ENCODE assay signal across 8 mouse cellular contexts in the genomic region with DNA sequence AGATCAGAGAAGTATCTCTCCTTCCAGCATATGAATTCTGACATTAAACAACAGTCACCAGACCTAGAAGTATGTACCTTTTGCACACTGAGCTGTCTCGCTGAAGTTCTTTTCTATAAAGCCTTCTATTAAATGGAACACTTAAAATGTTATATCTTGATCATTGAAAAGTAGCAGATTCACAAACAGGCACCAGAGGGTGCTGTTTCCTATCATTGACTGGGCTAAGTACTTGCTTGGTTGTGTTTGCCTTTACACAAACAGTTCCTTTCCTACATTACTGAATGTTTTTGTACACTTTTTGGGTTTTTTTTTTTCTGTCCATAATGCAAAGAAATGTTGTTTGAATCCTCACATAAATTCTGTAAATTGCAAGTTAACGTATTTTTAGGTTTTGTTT. TPM values are rescaled to one million over a fixed set of nuclear protein-coding genes. Genes with fewer than 3 reads are reported as not detected.
DNase-seq lines count a peak whose midpoint lies in the region; ATAC-seq lines count a peak whose summit lies in the region.

No protein-coding gene starts in this region.

- H3K27ac ChIP-seq in hindbrain, embryonic 14.5 days: no peak overlapping the region
- H3K27ac ChIP-seq in hindbrain, embryonic 10.5 days: no peak overlapping the region
- no peak overlapping the region for H3K27ac ChIP-seq in midbrain, embryonic 10.5 days (replicated peaks)
- no peak overlapping the region for H3K27ac ChIP-seq in hindbrain, embryonic 13.5 days

- no peak overlapping the region for H3K9ac ChIP-seq in hindbrain, embryonic 14.5 days
- no peak overlapping the region for H3K9ac ChIP-seq in hindbrain, embryonic 13.5 days

- no peak for ATAC-seq in hindbrain, embryonic 14.5 days (ENCODE audit: low FRiP score)
- ATAC-seq in megakaryocyte-erythroid progenitor cell, adult 5-6 weeks (replicated peaks; ENCODE audit: low FRiP score, low TSS enrichment, poor library complexity, severe bottlenecking): peak; percentile 72
- ATAC-seq in hindbrain, embryonic 13.5 days (ENCODE audit: low FRiP score): no peak

- H3K4me1 ChIP-seq in hindbrain, embryonic 14.5 days (replicated peaks; ENCODE audit: control insufficient read depth, insufficient read depth, low read length): no peaks in the 10 kb centered on the region
- no peaks in the 10 kb centered on the region for H3K4me1 ChIP-seq in hindbrain, embryonic 10.5 days (replicated peaks)
- H3K4me1 ChIP-seq in midbrain, embryonic 10.5 days: peaks cover 4% of the 10 kb centered on the region; the same call in 1 of the 2 replicates
- H3K4me1 ChIP-seq in hindbrain, embryonic 13.5 days (replicated peaks): no peaks in the 10 kb centered on the region

- 84% methylated on average over 2 of the region's 2 CpGs for WGBS in hindbrain, embryonic 14.5 days
- 78% methylated on average over 2 of the region's 2 CpGs for WGBS in hindbrain, embryonic 10.5 days
- 85% methylated on average over 2 of the region's 2 CpGs for WGBS in midbrain, embryonic 10.5 days
- WGBS in hindbrain, embryonic 13.5 days: 87% methylated on average over 2 of the region's 2 CpGs

- H3K36me3 ChIP-seq in hindbrain, embryonic 14.5 days (replicated peaks; ENCODE audit: control insufficient read depth, insufficient read depth): no peaks in the 10 kb centered on the region
- H3K36me3 ChIP-seq in hindbrain, embryonic 10.5 days: peaks cover 8% of the 10 kb centered on the region
- H3K36me3 ChIP-seq in midbrain, embryonic 10.5 days: peaks cover 3% of the 10 kb centered on the region; the same call in 1 of the 2 replicates
- no peaks in the 10 kb centered on the region for H3K36me3 ChIP-seq in hindbrain, embryonic 13.5 days

- H3K4me2 ChIP-seq in hindbrain, embryonic 14.5 days (replicated peaks): no peak overlapping the region
- H3K4me2 ChIP-seq in hindbrain, embryonic 13.5 days: no peak overlapping the region

- DNase-seq in hindbrain, embryonic 14.5 days (ENCODE audit: low spot score): peak; percentile 55
- DNase-seq in hindbrain, embryonic 10.5 days (ENCODE audit: low spot score): no peak
- DNase-seq in 3T3-L1 (ENCODE audit: low read depth, low spot score): peak; percentile 71
- peak; percentile 24 to 41 for DNase-seq in CD8-positive naive resting alpha-beta T cell, adult 2 months (ENCODE audit: low read depth in 2 of 2, low spot score in 2 of 2)
- DNase-seq in embryo, embryonic 10.5 days (ENCODE audit: low spot score): peak; percentile 62
- no peak for DNase-seq in midbrain, embryonic 10.5 days (ENCODE audit: low spot score)

- H3K9me3 ChIP-seq in hindbrain, embryonic 14.5 days (ENCODE audit: control insufficient read depth, low read length): no peaks in the 10 kb centered on the region
- H3K9me3 ChIP-seq in hindbrain, embryonic 10.5 days: no peaks in the 10 kb centered on the region
- no peaks in the 10 kb centered on the region for H3K9me3 ChIP-seq in midbrain, embryonic 10.5 days (replicated peaks)
- no peaks in the 10 kb centered on the region for H3K9me3 ChIP-seq in hindbrain, embryonic 13.5 days

- H3K4me3 ChIP-seq in hindbrain, embryonic 14.5 days (replicated peaks; ENCODE audit: low read length): no peak overlapping the region
- no peak overlapping the region for H3K4me3 ChIP-seq in hindbrain, embryonic 10.5 days
- H3K4me3 ChIP-seq in midbrain, embryonic 10.5 days: no peak overlapping the region
- no peak overlapping the region for H3K4me3 ChIP-seq in hindbrain, embryonic 13.5 days

- H3K27me3 ChIP-seq in hindbrain, embryonic 14.5 days (ENCODE audit: control insufficient read depth, insufficient read depth, low read length): no peaks in the 10 kb centered on the region
- H3K27me3 ChIP-seq in hindbrain, embryonic 10.5 days (ENCODE audit: insufficient read depth, poor library complexity, severe bottlenecking): no peaks in the 10 kb centered on the region
- no peaks in the 10 kb centered on the region for H3K27me3 ChIP-seq in midbrain, embryonic 10.5 days (ENCODE audit: low read depth, poor library complexity, severe bottlenecking)
- no peaks in the 10 kb centered on the region for H3K27me3 ChIP-seq in hindbrain, embryonic 13.5 days

RNA-seq across cellular contexts. Expression of a gene that starts 35.9 kb away (rescaled TPM):
- polyA plus RNA-seq in hindbrain, embryonic 14.5 days (2014; fragmentation: Nextera tagmentation; extraction: Ambion mirVana): 57.2 and 59.8 TPM in 2 replicates
- polyA plus RNA-seq in hindbrain, embryonic 10.5 days (2016; fragmentation: Nextera tagmentation; extraction: Ambion mirVana): 89.4 and 105 TPM in 2 replicates
- total RNA-seq in megakaryocyte-erythroid progenitor cell, adult 5-6 weeks (2014; fragmentation: Nextera tagmentation): 52.1 and 58.6 TPM in 2 replicates
- 41.6 and 54.7 TPM in 2 replicates for total RNA-seq in megakaryocyte-erythroid progenitor cell, adult 5-6 weeks (2017)
- 109 and 111 TPM in 2 replicates for polyA plus RNA-seq in midbrain, embryonic 10.5 days (2016; fragmentation: Nextera tagmentation; extraction: Ambion mirVana)
- 66.0 and 69.2 TPM in 2 replicates for polyA plus RNA-seq in hindbrain, embryonic 13.5 days (2015; fragmentation: Nextera tagmentation; extraction: Ambion mirVana)

Comparison
In these comparisons a context has a peak if more than half of its experiments do, and no peak if none do; other contexts are left out.
1. DNase-seq: peak in hindbrain, embryonic 14.5 days (single experiment), 3T3-L1 (single experiment), CD8-positive naive resting alpha-beta T cell, adult 2 months (2 of 2) and embryo, embryonic 10.5 days (single experiment); none in hindbrain, embryonic 10.5 days (single experiment) and midbrain, embryonic 10.5 days (single experiment).